Mouse (Mus musculus): ENCODE measurements at regions not wholly inside any gene's neighbourhood (a gene's known extent, or its start where the extent isn't known, plus 50 kb on each side); places are given as distances from the start of the nearest gene placed in this dataset.

GRCm38 (mm10) chr8:127965341-127965740 is 393.1 kb upstream of the Nrp1 start:
- Histone ChIP-seq H3K27ac (ENCODE audit: insufficient read depth, low read length) (no peak overlapping the region), H3K27me3 (ENCODE audit: control insufficient read depth, insufficient read depth, low read length) (no peaks in the 10 kb centered on the region), H3K4me1 (ENCODE audit: control insufficient read depth, insufficient read depth, insufficient read length) (peaks cover 3% of the 10 kb centered on the region; the same call in 1 of the 2 replicates), H3K4me3 (ENCODE audit: extremely low read depth, insufficient read depth, insufficient read length) (no peak overlapping the region), H3K36me3 (ENCODE audit: control insufficient read depth, insufficient read depth, low read length) (no peaks in the 10 kb centered on the region)
- no peak for DNase-seq (ENCODE audit: low read depth in 1 of 2, low spot score in 2 of 2)
- 86% methylated on average over 2 of the region's 2 CpGs for WGBS
- TF ChIP-seq POLR2A (IDR thresholded peaks at IDR 0.05; ENCODE audit: low read depth, low read length), result no peak
- TF ChIP-seq CTCF (IDR thresholded peaks at IDR 0.05; ENCODE audit: extremely low read depth, insufficient read depth, insufficient read length, insufficient replicate concordance), result no peak

DNA sequence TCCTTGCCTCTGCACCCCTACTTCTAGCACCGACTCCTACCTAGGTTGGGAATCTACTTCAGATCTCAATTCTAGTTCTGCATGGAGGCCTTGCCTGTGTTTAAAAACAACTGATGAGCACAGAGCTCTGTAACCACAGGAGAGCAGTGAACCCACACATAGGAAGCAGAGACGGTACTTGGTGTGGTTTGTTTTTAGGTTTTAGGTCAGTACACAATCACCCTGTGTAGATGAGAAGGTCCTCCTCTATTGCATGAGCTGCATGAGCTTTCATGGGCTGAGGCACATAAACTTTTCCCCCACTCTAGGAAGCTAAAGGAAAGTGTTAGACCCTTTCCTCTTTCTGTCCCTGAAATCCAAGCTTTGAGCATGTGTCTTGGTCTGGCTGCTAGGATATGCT is 390.4 kb upstream of the Nrp1 start:
- Histone ChIP-seq H3K27me3 (ENCODE audit: control insufficient read depth, insufficient read depth, low read length) (no peaks in the 10 kb centered on the region), H3K36me3 (ENCODE audit: control insufficient read depth, insufficient read depth, low read length) (no peaks in the 10 kb centered on the region), H3K4me1 (ENCODE audit: control insufficient read depth, insufficient read depth, insufficient read length) (peaks cover 3% of the 10 kb centered on the region; the same call in 1 of the 2 replicates), H3K4me3 (ENCODE audit: extremely low read depth, insufficient read depth, insufficient read length) (no peak overlapping the region), H3K27ac (ENCODE audit: insufficient read depth, low read length) (no peak overlapping the region)
- TF ChIP-seq POLR2A (IDR thresholded peaks at IDR 0.05; ENCODE audit: low read depth, low read length) (no peak), CTCF (IDR thresholded peaks at IDR 0.05; ENCODE audit: extremely low read depth, insufficient read depth, insufficient read length, insufficient replicate concordance) (no peak)
- DNase-seq (ENCODE audit: low read depth in 1 of 2, low spot score in 2 of 2), result no peak
- 22% methylated on average over 2 of the region's 2 CpGs for WGBS

GRCm38 (mm10) chr8:127973194-127973593 is 385.2 kb upstream of the Nrp1 start:
- no peaks in the 10 kb centered on the region for H3K36me3 ChIP-seq (ENCODE audit: control insufficient read depth, insufficient read depth, low read length)
- 90% methylated on average over 2 of the region's 2 CpGs for WGBS
- no peak overlapping the region for H3K27ac ChIP-seq (ENCODE audit: insufficient read depth, low read length)
- TF ChIP-seq CTCF (IDR thresholded peaks at IDR 0.05; ENCODE audit: extremely low read depth, insufficient read depth, insufficient read length, insufficient replicate concordance), result no peak
- TF ChIP-seq POLR2A (IDR thresholded peaks at IDR 0.05; ENCODE audit: low read depth, low read length), result no peak
- no peak overlapping the region for H3K4me3 ChIP-seq (ENCODE audit: extremely low read depth, insufficient read depth, insufficient read length)
- no peaks in the 10 kb centered on the region; the same call in 1 of the 2 replicates for H3K4me1 ChIP-seq (ENCODE audit: control insufficient read depth, insufficient read depth, insufficient read length)
- DNase-seq (ENCODE audit: low read depth in 1 of 2, low spot score in 2 of 2), result no peak
- no peaks in the 10 kb centered on the region for H3K27me3 ChIP-seq (ENCODE audit: control insufficient read depth, insufficient read depth, low read length)

DNA sequence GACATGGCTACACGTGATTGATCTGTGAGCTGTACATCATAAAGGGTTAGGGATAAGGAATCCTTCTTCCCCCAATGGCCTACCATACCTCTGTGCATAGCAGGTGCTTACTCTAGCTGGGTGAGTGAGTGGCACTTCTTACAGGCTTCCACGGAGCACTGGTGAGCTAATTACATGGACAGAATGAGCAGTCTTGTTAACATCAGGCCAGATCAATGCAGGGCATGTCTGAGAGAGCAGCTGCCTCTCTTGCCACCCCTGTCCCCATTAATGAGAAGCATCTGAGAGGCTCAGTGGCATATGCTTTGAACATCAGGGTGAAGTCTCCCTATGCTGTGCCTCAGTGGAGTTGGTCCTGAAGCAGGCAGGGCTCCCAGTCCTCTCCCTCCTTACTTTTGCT is 380.7 kb upstream of the Nrp1 start:
- Histone ChIP-seq H3K36me3 (ENCODE audit: control insufficient read depth, insufficient read depth, low read length) (no peaks in the 10 kb centered on the region), H3K27ac (ENCODE audit: insufficient read depth, low read length) (no peak overlapping the region), H3K4me1 (ENCODE audit: control insufficient read depth, insufficient read depth, insufficient read length) (no peaks in the 10 kb centered on the region; the same call in 1 of the 2 replicates), H3K27me3 (ENCODE audit: control insufficient read depth, insufficient read depth, low read length) (no peaks in the 10 kb centered on the region), H3K4me3 (ENCODE audit: extremely low read depth, insufficient read depth, insufficient read length) (no peak overlapping the region)
- TF ChIP-seq POLR2A (IDR thresholded peaks at IDR 0.05; ENCODE audit: low read depth, low read length) (no peak), CTCF (IDR thresholded peaks at IDR 0.05; ENCODE audit: extremely low read depth, insufficient read depth, insufficient read length, insufficient replicate concordance) (no peak)
- DNase-seq (ENCODE audit: low read depth in 1 of 2, low spot score in 2 of 2), result no peak
- 78% methylated on average over 2 of the region's 2 CpGs for WGBS

DNA sequence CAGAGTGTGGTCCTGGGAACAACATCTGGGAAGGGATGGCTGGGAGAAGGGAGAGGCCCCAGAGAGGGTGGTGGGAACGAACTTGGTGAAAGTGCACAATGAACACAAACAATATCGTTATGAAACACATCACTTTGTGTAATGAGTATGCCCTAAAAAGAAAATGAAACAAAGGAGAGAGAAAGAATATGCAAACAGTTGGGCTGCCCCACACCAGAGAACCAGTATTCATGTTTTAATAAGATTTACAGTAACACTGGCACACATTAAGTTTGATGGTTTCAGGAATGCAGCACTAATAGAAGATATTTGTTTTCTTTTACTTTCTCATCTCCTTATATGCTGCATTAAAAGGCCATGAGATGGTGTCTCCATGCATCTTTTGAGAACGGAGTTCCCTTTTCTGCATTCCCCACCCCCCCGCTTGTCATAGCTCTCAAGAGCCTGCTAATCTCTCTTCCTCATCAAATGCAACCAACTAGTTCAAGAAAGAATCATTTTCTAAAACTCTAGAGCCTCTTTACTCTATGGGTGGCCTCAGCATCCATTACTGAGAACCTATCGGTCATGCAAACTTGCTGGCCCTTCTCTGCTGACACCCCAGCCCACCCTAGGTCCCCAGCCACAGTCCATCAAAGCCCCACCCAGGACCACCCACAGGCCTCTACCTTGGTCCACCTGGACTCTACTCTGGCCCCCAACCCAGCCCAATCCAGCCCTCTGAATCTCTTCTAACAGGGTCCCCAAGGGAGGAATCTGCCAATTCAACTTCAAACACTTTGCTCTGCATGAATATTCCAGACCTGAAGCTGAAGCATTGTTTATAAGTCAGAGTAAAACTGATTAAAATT is 379.0 kb upstream of the Nrp1 start:
- Histone ChIP-seq H3K27me3 (ENCODE audit: control insufficient read depth, insufficient read depth, low read length) (no peaks in the 10 kb centered on the region), H3K4me1 (ENCODE audit: control insufficient read depth, insufficient read depth, insufficient read length) (no peaks in the 10 kb centered on the region; the same call in 1 of the 2 replicates), H3K27ac (ENCODE audit: insufficient read depth, low read length) (no peak overlapping the region), H3K36me3 (ENCODE audit: control insufficient read depth, insufficient read depth, low read length) (no peaks in the 10 kb centered on the region), H3K4me3 (ENCODE audit: extremely low read depth, insufficient read depth, insufficient read length) (no peak overlapping the region)
- 39% methylated on average over 5 of the region's 5 CpGs for WGBS
- no peak for TF ChIP-seq CTCF (IDR thresholded peaks at IDR 0.05; ENCODE audit: extremely low read depth, insufficient read depth, insufficient read length, insufficient replicate concordance)
- no peak for TF ChIP-seq POLR2A (IDR thresholded peaks at IDR 0.05; ENCODE audit: low read depth, low read length)
- no peak for DNase-seq (ENCODE audit: low read depth in 1 of 2, low spot score in 2 of 2)

DNA sequence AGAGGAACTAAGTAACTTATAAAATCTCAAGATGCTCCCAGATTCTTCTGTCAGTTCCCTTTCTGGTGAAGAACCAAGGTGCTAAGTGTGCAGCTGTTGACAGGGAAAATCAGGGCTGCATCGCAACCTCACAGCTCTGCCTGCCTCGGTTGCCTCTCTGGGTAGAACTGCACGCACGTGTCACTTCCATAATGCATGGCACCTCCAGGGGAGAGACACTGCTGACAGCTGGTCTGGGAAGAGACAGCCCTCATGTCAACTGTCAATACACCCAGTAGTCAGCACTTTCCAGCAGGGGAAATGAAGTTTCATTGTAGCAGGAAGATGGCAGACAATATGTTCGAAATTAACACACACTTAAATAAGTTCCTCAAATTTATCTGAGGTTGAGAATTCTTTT is 376.2 kb upstream of the Nrp1 start:
- TF ChIP-seq POLR2A (IDR thresholded peaks at IDR 0.05; ENCODE audit: low read depth, low read length) (no peak), CTCF (IDR thresholded peaks at IDR 0.05; ENCODE audit: extremely low read depth, insufficient read depth, insufficient read length, insufficient replicate concordance) (no peak)
- H3K27ac ChIP-seq (ENCODE audit: insufficient read depth, low read length), result no peak overlapping the region
- no peak for DNase-seq (ENCODE audit: low read depth in 1 of 2, low spot score in 2 of 2)
- H3K36me3 ChIP-seq (ENCODE audit: control insufficient read depth, insufficient read depth, low read length), result no peaks in the 10 kb centered on the region
- H3K27me3 ChIP-seq (ENCODE audit: control insufficient read depth, insufficient read depth, low read length), result no peaks in the 10 kb centered on the region
- H3K4me3 ChIP-seq (ENCODE audit: extremely low read depth, insufficient read depth, insufficient read length), result no peak overlapping the region
- 66% methylated on average over 5 of the region's 5 CpGs for WGBS
- no peaks in the 10 kb centered on the region; the same call in 1 of the 2 replicates for H3K4me1 ChIP-seq (ENCODE audit: control insufficient read depth, insufficient read depth, insufficient read length)

DNA sequence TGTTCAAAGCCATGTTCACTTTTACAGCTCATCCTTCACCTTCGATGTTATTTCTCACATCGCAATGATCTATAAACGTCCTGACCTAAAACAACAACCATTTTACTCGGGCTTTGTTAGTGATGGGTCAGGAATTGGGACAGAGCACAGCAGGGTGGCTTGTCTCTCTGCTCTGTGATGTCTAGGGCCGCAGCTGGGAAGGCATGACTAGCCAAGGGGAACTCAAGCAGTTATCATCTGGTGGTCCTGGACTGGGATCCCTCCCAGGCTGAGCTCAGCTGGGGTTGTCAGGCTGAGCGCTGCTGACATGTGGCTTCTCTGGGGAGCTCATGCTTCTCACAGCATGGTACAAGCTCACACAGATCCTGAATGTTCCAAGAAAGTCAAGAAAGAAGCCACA is 372.8 kb upstream of the Nrp1 start:
- Histone ChIP-seq H3K36me3 (ENCODE audit: control insufficient read depth, insufficient read depth, low read length) (no peaks in the 10 kb centered on the region), H3K4me3 (ENCODE audit: extremely low read depth, insufficient read depth, insufficient read length) (no peak overlapping the region), H3K4me1 (ENCODE audit: control insufficient read depth, insufficient read depth, insufficient read length) (no peaks in the 10 kb centered on the region), H3K27ac (ENCODE audit: insufficient read depth, low read length) (no peak overlapping the region), H3K27me3 (ENCODE audit: control insufficient read depth, insufficient read depth, low read length) (no peaks in the 10 kb centered on the region)
- TF ChIP-seq CTCF (IDR thresholded peaks at IDR 0.05; ENCODE audit: extremely low read depth, insufficient read depth, insufficient read length, insufficient replicate concordance) (no peak), POLR2A (IDR thresholded peaks at IDR 0.05; ENCODE audit: low read depth, low read length) (no peak)
- no peak for DNase-seq (ENCODE audit: low read depth in 1 of 2, low spot score in 2 of 2)
- WGBS, result 75% methylated on average over 6 of the region's 6 CpGs
